Mouse (Mus musculus) heart, embryonic 14.5 days (tissue): ENCODE measurements around the gene Btf3l4. TPM values are rescaled to one million over a fixed set of nuclear protein-coding genes. Genes with fewer than 3 reads are reported as not detected.

ENCODE experiments used
- ATAC-seq: fragments of 200-750 bp; cut with Nextera tagmentation; 2 replicates; pipeline ENCODE4 v1.8.0; 2017; ENCODE audit warnings: low read depth, moderate TSS enrichment; ENCODE audit not compliant: insufficient number of reproducible peaks, insufficient read depth, low FRiP score
- H3K27ac ChIP-seq, 2 experiments: fragments of 200-500 bp in 1 of 2; fragments of 300-500 bp in 1 of 2; sonication (generic) in 1 of 2; replicated peaks in 1 of 2; 2 replicates each; pipeline ENCODE4 v1.5.1; 2012 to 2014; ENCODE audit warnings: low read depth in 2 of 2, low read length in 2 of 2, control low read depth in 1 of 2, mild to moderate bottlenecking in 1 of 2, mixed read lengths in 1 of 2; ENCODE audit not compliant: control insufficient read depth in 1 of 2, insufficient read depth in 1 of 2
- H3K27me3 ChIP-seq: fragments of 300-500 bp; sonication (generic); 2 replicates; pipeline ENCODE4 v1.6.1; 2014; ENCODE audit warnings: mild to moderate bottlenecking, low read length, control low read depth; ENCODE audit not compliant: control insufficient read depth, insufficient read depth
- H3K36me3 ChIP-seq: fragments of 300-500 bp; sonication (generic); 2 replicates; pipeline ENCODE4 v1.6.1; 2014; ENCODE audit warnings: mild to moderate bottlenecking, control low read depth, low read length, mixed read lengths; ENCODE audit not compliant: control insufficient read depth, insufficient read depth
- H3K4me1 ChIP-seq, 2 experiments: fragments of 200-500 bp in 1 of 2; fragments of 300-500 bp in 1 of 2; sonication (generic) in 1 of 2; 2 replicates each; pipeline ENCODE4 v1.6.1; 2012 to 2014; ENCODE audit warnings: low read length in 2 of 2, control low read depth in 1 of 2, mixed read lengths in 1 of 2; ENCODE audit not compliant: control insufficient read depth in 2 of 2, insufficient read depth in 2 of 2
- H3K4me2 ChIP-seq: fragments of 300-500 bp; sonication (generic); 2 replicates; pipeline ENCODE4 v1.6.1; 2014; ENCODE audit warnings: mild to moderate bottlenecking, low read length
- H3K4me3 ChIP-seq, 2 experiments: fragments of 200-500 bp in 1 of 2; fragments of 300-500 bp in 1 of 2; sonication (generic) in 1 of 2; 2 replicates each; pipeline ENCODE4 v1.5.1; 2012 to 2014; ENCODE audit warnings: low read length in 2 of 2, mild to moderate bottlenecking in 2 of 2, control low read depth in 1 of 2, low read depth in 1 of 2, moderate library complexity in 1 of 2; ENCODE audit not compliant: control insufficient read depth in 1 of 2, insufficient read depth in 1 of 2
- H3K9ac ChIP-seq: fragments of 300-500 bp; sonication (generic); 2 replicates; pipeline ENCODE4 v1.6.1; 2014; ENCODE audit warnings: mild to moderate bottlenecking, low read length
- H3K9me3 ChIP-seq: fragments of 300-500 bp; sonication (generic); 2 replicates; pipeline ENCODE4 v1.6.1; 2016; ENCODE audit warnings: low read length, control low read depth; ENCODE audit not compliant: control insufficient read depth
- WGBS: fragments of 180-500 bp; shearing (Covaris S2); extraction: QIAGEN DNeasy Blood & Tissue Kit; methylation state at CpG from one replicate; pipeline ENCODE4 v1.1.7; 2014; 5-methylcytosine and 5-hydroxymethylcytosine counted together
- polyA plus RNA-seq: library from polyadenylated mRNA; unstranded; fragments of >200 nt; fragmentation: Nextera tagmentation; extraction: Ambion mirVana; gene quantifications from 2 replicates; pipeline ENCODE4 v1.2.1, GENCODE M21; 2014

Gene Btf3l4
- polyA plus RNA-seq, 1 experiment from 2014 or later: 198 TPM

DNA sequence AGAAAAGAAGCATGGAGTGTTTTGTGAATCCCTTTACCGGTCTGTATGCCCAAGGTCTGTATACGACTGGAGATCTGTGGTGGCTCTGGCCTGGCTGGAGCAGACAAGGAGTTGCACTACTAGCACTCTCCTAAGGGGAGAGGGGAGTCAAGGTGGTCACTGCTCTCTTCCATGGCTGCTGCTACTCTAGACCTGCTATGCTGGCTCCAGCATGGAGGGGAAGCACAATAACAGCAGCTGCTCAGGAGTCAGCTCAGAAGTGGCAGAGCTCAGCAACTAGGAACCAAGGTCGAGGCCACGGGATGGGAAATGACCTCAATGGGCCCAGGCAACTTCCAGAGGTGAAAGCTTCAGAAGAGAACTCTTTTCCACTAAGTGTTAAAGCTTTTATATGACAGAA, 22.3 kb downstream of the Btf3l4 start:
- no peak for ATAC-seq
- no peaks in the 10 kb centered on the region for H3K9me3 ChIP-seq
- 62% methylated on average over 4 of the region's 4 CpGs for WGBS
- H3K4me1 ChIP-seq: no peaks in the 10 kb centered on the region
- H3K36me3 ChIP-seq: peaks cover 15% of the 10 kb centered on the region
- H3K27me3 ChIP-seq: no peaks in the 10 kb centered on the region
- H3K4me3 ChIP-seq: no peak overlapping the region
- H3K9ac ChIP-seq: no peak overlapping the region
- H3K27ac ChIP-seq: no peak overlapping the region
- H3K4me2 ChIP-seq: no peak overlapping the region

DNA sequence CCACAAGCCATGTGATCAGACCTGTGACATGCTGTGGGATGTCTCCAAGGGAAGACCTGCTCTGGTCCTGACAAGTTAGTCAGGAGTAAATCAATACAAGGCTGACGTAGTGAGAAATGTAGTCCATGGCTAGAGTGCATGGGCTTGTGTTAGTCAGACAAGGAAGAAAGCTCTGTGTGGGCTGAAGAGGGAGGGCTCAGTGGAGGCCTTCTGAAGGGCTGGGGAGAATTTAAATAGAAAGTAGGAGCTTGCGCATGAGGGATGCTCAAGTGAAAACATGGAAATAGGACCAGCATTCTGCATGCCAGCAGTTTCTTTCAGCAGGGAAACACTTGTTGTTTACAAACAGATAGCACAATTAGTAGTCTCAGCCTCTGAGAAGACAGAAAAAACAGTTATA, 29.9 kb downstream of the Btf3l4 start:
- Histone ChIP-seq H3K4me3 (no peak overlapping the region), H3K27me3 (no peaks in the 10 kb centered on the region), H3K36me3 (no peaks in the 10 kb centered on the region), H3K4me2 (no peak overlapping the region), H3K4me1 (peaks cover 0 to 3% of the 10 kb centered on the region in 2 experiments; a peak in 1 of 4 replicates), H3K27ac (no peak overlapping the region), H3K9me3 (no peaks in the 10 kb centered on the region), H3K9ac (no peak overlapping the region)
- no peak for ATAC-seq
- 79% methylated on average over 2 of the region's 2 CpGs for WGBS

DNA sequence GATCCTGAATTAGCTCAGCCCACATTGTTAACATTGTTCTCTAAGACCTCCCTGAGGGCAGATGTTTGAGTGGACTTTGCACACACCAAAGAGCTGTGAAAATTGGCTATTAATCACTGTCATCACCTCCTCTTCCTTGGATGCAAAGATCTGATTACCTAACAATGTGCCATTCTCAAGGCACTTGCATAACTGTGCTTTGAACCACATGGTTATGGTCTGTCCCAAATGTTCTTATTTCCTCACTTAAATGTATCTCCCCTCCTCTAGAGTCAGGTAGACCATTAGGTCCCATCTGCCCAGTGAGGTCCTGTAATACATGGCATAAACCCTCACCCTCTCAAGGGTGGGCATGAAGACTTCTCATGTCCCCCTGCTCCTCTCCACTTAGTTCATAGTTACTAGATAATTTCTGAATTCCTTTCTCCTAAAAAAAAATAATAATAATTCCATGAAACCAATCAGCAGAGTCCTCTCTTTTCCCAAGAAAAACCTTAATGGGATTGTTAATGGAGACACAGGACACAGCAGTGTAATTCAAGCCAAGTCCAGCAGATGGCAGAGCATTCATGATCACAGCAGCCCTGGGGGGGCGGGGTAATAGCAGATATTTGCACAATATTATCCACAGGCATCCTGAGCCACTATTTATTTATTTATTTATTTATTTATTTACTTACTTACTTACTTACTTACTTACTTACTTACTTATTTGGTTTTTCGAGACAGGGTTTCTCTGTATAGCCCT, 35.2 kb downstream of the Btf3l4 start:
- H3K36me3 ChIP-seq: no peaks in the 10 kb centered on the region
- ATAC-seq: no peak
- no peaks in the 10 kb centered on the region for H3K27me3 ChIP-seq
- H3K9ac ChIP-seq: no peak overlapping the region
- no peak overlapping the region for H3K27ac ChIP-seq
- no peak overlapping the region for H3K4me3 ChIP-seq
- WGBS: 49% methylated on average over 2 of the region's 2 CpGs
- H3K4me1 ChIP-seq: peaks cover 0 to 7% of the 10 kb centered on the region in 2 experiments; a peak in 2 of 4 replicates
- H3K9me3 ChIP-seq: no peaks in the 10 kb centered on the region
- H3K4me2 ChIP-seq: no peak overlapping the region

DNA sequence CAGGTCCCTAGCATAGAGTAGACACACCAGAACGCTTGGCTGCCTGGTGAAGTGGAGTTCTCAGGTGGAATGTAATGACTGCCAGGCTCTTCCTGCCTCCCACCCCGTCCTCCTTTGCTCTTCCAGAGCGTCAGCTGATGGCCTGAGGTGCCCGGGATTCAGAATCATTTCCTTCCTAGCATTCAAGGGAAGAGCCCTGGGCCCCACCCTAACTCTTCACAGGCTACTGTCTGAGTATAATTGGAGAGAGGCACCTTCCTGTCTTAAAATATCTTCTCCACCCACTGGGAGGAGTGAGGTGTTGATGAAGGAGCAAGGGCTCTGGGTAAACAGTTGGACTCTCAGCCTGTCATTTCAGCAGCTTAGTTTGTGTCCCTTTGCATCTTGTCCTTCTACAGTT, 36.7 kb downstream of the Btf3l4 start:
- Histone ChIP-seq H3K9me3 (no peaks in the 10 kb centered on the region), H3K27me3 (no peaks in the 10 kb centered on the region), H3K27ac (no peak overlapping the region), H3K4me1 (peaks cover 0 to 4% of the 10 kb centered on the region in 2 experiments; a peak in 2 of 4 replicates), H3K4me3 (no peak overlapping the region), H3K36me3 (no peaks in the 10 kb centered on the region), H3K4me2 (no peak overlapping the region), H3K9ac (no peak overlapping the region)
- 25% methylated on average over 4 of the region's 4 CpGs for WGBS
- ATAC-seq: no peak

DNA sequence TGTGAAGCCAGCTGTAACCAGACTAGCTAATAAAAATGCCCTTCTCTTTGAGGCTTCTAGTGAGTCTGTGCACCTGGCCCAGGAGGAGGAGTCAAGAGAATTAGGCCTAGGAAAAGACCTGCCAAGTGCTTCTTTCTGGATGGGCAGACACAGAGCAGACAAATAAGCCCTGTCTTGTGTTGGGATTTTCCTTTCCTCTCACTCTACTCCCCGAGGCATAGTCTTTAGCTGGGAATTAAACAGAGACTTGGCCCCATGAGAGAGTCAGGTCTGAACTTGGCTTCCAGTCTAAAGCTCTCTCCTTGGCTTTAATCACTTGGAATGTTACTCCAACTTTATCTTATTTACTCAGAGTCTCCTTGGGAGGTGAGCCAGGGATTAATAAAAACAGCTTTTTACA, 39.5 kb downstream of the Btf3l4 start:
- no peak overlapping the region for H3K4me2 ChIP-seq
- 57% methylated on average over 1 of the region's 1 CpGs for WGBS
- H3K4me3 ChIP-seq: no peak overlapping the region
- no peak overlapping the region for H3K9ac ChIP-seq
- H3K9me3 ChIP-seq: no peaks in the 10 kb centered on the region
- ATAC-seq: no peak
- no peaks in the 10 kb centered on the region for H3K27me3 ChIP-seq
- H3K4me1 ChIP-seq: peaks cover 0 to 4% of the 10 kb centered on the region in 2 experiments; a peak in 2 of 4 replicates
- no peaks in the 10 kb centered on the region for H3K36me3 ChIP-seq
- no peak overlapping the region for H3K27ac ChIP-seq

DNA sequence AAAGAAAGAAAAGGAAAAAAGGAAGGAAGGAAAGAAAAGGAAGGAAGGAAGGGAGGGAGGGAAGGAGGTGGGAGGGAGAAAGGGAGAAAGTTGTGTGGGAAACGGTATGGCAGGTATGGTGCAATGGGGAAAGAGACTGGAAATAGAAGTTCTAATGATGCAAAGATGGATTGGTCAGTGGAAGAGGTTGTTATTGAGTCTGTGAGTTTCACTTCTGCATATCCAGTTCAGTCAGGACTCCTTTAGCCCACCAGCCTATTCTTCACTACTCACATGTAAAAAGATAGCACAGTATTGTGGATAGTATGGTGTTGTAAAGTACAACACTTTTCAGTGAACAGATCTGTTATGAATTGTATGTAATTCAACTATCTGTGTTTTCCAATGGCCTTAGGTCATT, 42.9 kb downstream of the Btf3l4 start:
- ATAC-seq: no peak
- Histone ChIP-seq H3K27ac (no peak overlapping the region), H3K36me3 (no peaks in the 10 kb centered on the region), H3K27me3 (no peaks in the 10 kb centered on the region), H3K4me1 (no peaks in the 10 kb centered on the region), H3K4me2 (no peak overlapping the region), H3K9me3 (no peaks in the 10 kb centered on the region), H3K4me3 (no peak overlapping the region), H3K9ac (no peak overlapping the region)
- WGBS: 75% methylated on average over 1 of the region's 1 CpGs

DNA sequence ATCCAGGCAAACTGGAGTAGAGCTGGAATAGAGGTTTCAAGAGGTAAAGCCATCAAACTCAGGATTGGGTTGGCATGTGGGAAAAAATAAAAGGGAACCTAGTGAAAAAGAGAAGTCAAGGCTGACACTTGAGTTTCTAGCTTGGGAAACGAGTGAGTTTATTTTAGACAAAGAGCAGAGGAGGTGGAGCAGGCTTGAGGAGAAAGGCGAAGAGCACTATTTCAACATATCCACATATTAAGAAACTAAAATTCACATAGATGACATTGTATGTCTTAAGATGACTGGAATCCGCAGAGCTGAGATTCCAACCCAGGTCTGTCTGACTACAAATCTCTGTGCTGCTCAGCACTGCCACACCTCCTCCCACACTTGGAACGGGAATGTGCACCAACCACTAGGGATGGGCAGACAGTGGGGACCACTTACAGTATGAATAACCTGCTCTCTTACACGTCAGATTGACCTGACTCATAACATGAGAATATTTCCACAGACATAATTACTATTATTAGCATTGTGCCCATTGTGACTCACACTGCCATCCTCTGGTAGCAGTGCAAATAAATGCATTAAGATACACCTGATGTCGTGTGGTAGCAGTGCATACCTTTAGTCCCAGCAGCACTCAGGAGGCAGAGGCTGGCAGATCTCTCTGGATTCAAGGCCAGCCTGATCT, 44.0 kb downstream of the Btf3l4 start:
- Histone ChIP-seq H3K4me1 (no peaks in the 10 kb centered on the region), H3K4me3 (no peak overlapping the region), H3K9me3 (no peaks in the 10 kb centered on the region), H3K27ac (no peak overlapping the region), H3K9ac (no peak overlapping the region), H3K27me3 (no peaks in the 10 kb centered on the region), H3K4me2 (no peak overlapping the region), H3K36me3 (no peaks in the 10 kb centered on the region)
- 57% methylated on average over 6 of the region's 6 CpGs for WGBS
- no peak for ATAC-seq
